Mouse (Mus musculus) left cerebral cortex, postnatal 25 days (tissue): ENCODE data around the gene Acaca. TPM values are rescaled to one million over a fixed set of nuclear protein-coding genes. Genes with fewer than 3 reads are reported as not detected.
"Not testable (repeated sequence)": the region's sequence is repeated elsewhere in the genome, so short reads cannot be mapped to it uniquely, and the experiment has no call there.

ENCODE experiments used
- DNase-seq, 2 experiments: peaks; one replicate each; pipeline ENCODE4 v3.0.0; 2022; ENCODE audit warnings: low spot score in 2 of 2, mixed read lengths in 1 of 2
- intact Hi-C: fragments of 180-260 bp; cut with DNase I; formaldehyde crosslinking; loops from one replicate; pipeline ENCODE4 v1.15.1; 2025
- total RNA-seq, 2 experiments: library from RNA; stranded (reverse); gene quantifications; 2 replicates each; pipeline ENCODE4 v1.2.3; 2021

Gene Acaca
- total RNA-seq, 2 experiments from 2014 or later, result 77.2 to 79.4 TPM

- intact Hi-C loops, result no loop called here
- no peak for DNase-seq
Observed at GRCm38 (mm10) chr11:84293288-84293687, 163.8 kb downstream of the Acaca start.

DNA sequence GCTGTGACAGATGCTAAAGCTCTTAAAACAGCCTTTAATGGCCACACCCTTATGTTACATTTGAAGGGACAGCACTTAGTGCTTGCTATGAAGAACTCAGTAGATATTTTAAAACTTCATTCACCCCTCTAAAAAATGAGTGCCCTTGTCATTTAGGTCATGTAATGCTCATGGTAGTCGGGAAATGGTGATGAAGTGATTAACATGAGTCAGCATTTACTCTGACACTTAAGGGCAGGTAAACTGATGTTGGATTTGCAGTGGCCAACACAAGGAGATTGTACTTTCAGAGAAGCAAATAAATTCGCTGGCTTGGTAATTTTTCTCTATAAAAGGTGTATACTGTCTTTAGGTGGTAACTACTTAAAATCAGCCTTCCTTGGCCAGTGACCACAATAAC lies 166.9 kb downstream of the Acaca start:
- DNase-seq, result no peak
- intact Hi-C loops, result no loop called here

GRCm38 (mm10) chr11:84305474-84305873 lies 176.0 kb downstream of the Acaca start:
- DNase-seq, result no peak
- intact Hi-C loops, result no loop called here

DNA sequence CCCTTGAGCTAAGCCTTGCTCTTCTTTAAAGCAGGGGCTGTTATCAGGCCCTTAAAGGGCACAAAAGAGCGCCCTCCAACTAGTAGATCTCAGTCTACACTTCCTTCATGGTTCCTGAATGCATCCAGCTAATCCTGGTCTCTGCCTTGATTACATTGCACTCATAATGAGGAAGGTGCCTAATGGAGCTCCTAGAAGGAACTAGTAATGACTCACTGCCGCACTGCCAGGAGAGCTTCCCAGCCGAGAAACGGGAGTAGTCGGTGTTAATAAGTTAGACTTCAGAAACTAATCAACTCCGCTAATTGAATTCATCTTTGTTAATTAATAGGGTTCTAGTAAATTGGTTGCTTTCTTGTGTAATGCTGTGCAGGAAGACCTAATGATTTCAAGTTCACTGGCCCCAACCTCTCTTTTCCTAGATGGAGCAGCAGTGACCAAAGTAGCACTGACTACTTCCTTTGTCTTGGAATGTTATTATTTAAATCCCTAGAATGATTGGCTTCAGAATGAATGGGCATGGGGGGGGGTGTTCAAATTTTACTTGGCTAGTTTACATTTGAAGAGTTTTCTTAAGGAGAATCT lies 176.8 kb downstream of the Acaca start:
- DNase-seq, result no peak
- intact Hi-C loops, result no loop called here

DNA sequence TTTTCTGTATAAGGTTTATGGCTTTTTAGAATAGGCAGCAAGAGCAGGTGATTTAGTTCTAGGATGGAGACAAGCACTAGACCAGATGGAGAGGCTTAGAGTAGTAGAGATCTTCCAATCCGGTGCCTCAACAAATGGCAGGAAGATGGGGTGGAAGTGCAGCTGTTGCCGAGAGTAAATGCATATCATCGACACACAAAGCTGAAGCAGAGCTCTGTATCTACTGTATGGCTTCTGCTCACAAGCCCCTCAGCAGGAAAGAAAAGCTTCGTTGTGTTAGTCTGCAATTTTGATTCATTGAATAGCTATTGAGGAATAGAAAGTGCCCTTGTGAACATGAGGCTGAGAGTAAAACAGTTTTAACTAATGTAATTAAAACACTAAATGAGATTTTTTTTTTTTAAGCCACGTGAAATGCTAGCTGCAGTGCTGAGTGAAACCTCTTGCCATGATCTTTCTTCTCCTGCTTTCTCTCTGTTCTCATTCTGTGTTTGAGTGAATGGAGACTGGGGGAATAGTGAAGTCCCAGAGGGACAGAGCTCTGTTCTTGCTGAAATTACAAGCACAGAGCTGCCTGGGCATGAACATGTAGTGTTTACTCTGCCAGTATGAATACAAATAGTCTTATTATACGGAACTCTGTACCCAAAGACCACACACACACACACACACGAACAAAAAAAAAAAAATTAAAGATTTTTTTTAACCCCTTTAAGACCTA lies 194.7 kb downstream of the Acaca start:
- DNase-seq, result peak in 1 of 2 experiments; percentile 23
- intact Hi-C loops, result no loop called here

GRCm38 (mm10) chr11:84327086-84327485 lies 197.6 kb downstream of the Acaca start:
- no peak for DNase-seq
- intact Hi-C loops, result no loop called here

- intact Hi-C loops, result no loop called here
Observed at GRCm38 (mm10) chr11:84332384-84332783, 202.9 kb downstream of the Acaca start.

DNA sequence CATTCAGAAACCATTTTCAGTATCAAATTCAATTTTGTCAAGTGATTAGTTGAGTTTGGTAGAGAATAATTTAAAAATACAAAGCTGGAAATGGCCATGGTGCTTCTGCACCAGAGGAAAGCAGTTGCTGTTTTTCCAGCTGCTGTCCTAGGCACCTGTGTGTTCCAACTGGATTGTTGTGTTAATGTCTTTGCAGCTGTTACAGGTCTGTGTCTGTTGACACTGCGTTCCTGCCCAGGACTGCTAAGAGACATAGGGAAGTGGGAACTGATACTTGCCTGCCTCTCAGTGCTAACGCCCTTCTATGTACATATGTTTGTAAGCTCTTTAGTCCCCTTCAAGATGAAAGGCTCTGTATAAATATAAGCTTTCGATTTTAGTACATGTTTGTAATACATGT lies 203.4 kb downstream of the Acaca start:
- DNase-seq, result no peak
- intact Hi-C loops, result no loop called here

More at GRCm38 (mm10) chr11:84332384-84332783, 202.9 kb downstream of the Acaca start:
- no peak for DNase-seq

DNA sequence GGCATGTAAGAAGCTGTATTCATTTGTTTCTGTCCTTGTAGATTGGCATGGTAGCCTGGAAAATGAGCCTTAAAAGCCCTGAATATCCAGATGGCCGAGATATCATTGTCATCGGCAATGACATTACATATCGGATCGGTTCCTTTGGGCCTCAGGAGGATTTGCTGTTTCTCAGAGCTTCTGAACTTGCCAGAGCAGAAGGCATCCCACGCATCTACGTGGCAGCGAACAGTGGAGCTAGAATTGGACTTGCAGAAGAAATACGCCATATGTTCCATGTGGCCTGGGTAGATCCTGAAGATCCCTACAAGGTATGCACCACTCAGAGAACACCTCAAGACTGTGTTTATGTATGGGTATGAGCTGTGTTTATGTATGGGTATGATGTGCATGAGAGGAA lies 208.8 kb downstream of the Acaca start:
- intact Hi-C loops, result not testable (repeated sequence)
- DNase-seq, result peak in 1 of 2 experiments; percentile 34

- DNase-seq, result no peak
- intact Hi-C loops, result no loop called here
Observed at GRCm38 (mm10) chr11:84340630-84341029, 211.2 kb downstream of the Acaca start.

- no peak for DNase-seq
- intact Hi-C loops, result no loop called here
Observed at GRCm38 (mm10) chr11:84344522-84345236, 215.2 kb downstream of the Acaca start.

- DNase-seq, result peak; percentile 36 to 41
- intact Hi-C loops, result no loop called here
Observed at GRCm38 (mm10) chr11:84347766-84348165, 218.3 kb downstream of the Acaca start.

DNA sequence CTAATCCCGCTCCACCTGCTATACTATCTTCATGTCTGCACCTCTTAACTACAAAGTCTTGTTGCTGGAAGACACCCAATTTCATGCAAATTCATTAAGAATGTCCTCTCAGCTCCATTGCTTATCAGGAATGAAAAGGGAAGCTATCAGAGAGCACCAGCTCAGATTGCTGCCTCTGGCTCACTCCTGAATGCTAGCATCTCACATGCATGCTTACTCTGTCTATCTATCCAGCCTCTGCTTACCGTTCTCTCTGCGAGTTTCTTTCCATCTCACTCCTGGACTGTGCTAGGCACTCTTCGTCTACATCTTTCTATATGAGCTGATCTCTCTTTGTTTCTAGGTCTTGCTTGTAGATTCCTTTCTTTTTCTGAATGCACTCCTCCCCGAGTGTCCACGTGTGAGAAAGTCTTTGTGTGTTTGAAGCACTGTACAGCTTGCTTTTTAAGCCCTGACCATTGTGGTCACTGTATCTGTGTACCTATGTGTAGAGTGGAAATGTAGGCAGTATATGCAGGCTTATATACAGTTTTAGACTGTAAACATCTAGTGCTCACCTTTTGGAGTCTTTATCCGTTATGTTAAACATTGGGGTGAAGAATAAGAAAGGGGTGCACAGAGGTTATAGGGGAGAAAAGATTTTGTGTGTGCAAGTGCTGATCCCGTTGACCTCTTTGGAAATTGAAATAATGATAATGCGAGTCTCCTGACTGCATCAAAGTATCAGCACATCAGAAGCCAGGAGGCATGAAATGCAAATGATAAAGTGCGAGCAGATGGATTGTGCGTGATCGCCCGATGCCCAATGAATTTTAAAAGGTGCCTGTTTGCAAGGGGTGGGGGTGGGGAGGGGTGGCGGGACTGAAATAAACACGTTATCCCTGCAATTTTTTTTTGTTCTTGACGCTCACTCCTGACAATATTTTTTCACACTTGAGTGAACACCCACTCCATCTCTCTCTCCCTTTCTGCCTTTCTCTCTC lies 219.7 kb downstream of the Acaca start:
- DNase-seq, result no peak
- intact Hi-C loops, result no loop called here

DNA sequence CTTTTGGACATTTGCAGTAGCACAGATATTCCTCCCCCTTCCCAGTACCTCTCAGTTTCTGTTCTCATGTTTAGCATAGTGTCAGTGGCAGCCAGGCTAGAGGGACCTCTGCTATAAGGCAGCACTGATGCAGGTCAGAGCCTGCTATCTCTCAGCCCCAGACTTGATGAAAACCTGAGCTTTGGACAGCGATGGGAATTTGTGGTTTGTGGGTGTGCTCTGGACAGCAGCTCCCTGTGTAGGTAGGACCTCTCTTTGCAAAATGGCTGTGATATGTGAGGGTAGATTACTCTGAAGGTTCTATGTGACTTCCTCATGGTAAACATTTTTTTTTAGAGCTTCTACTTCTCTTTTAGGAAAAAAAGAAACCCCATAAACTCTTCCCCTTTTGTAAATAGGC lies 221.7 kb downstream of the Acaca start:
- intact Hi-C loops, result no loop called here
- no peak for DNase-seq

- intact Hi-C loops, result no loop called here
- no peak for DNase-seq
Observed at GRCm38 (mm10) chr11:84353058-84353726, 223.7 kb downstream of the Acaca start.

- intact Hi-C loops, result no loop called here
- no peak for DNase-seq
Observed at GRCm38 (mm10) chr11:84357304-84357703, 227.8 kb downstream of the Acaca start.

GRCm38 (mm10) chr11:84357771-84358170 lies 228.3 kb downstream of the Acaca start:
- no peak for DNase-seq
- intact Hi-C loops, result no loop called here

DNA sequence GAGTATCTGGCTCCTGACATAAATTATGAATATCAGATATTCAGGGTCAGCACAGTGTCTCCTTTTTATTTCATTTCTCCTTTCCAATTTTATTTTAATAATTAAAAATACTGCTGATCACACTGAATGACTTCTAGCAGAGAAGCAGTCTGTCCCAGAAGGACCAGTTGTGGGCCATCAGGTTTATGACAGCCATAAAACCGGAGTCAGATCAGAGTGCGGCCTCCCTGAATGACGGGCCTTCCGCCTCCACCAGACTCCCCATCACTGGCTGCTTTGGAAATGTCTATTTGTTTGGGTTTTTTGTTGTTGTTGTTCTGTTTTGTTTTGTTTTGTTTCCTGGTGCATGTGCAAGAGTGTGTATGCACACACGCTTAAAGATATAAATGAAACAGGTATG lies 232.1 kb downstream of the Acaca start:
- DNase-seq, result no peak
- intact Hi-C loops, result no loop called here

- DNase-seq, result no peak
- intact Hi-C loops, result no loop called here
Observed at GRCm38 (mm10) chr11:84362633-84363243, 233.3 kb downstream of the Acaca start.
